Mouse (Mus musculus): ENCODE results near the gene Pgp. TPM values are rescaled to one million over a fixed set of nuclear protein-coding genes. Genes with fewer than 3 reads are reported as not detected.
A peak's percentile ranks its signal among the peaks of the same experiment; 100 is the strongest.

Pgp gene
- total RNA-seq, 2 experiments from 2014 or later = 50.7 to 54.6 TPM

DNA sequence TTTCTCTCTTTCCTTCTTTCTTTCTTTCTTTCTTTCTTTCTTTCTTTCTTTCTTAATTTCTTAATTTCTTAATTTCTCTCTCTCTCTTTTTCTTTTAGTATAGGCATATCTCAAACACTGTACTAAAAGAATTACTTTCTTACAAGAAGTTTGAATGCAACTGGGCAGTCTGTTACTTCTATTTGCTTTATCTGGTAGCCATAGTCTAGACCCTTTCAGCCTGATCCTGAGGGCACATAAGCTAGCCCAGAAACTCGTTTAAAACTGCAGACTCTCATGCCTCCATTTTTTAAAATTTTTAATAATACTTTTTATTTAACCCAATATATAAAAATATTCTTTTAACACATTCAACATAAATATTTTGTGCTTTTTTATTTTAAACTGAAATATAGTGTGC lies 9.2 kb downstream of the Pgp start:
- no peak for DNase-seq
- intact Hi-C loops (cut with DNase I) = no loop called here

DNA sequence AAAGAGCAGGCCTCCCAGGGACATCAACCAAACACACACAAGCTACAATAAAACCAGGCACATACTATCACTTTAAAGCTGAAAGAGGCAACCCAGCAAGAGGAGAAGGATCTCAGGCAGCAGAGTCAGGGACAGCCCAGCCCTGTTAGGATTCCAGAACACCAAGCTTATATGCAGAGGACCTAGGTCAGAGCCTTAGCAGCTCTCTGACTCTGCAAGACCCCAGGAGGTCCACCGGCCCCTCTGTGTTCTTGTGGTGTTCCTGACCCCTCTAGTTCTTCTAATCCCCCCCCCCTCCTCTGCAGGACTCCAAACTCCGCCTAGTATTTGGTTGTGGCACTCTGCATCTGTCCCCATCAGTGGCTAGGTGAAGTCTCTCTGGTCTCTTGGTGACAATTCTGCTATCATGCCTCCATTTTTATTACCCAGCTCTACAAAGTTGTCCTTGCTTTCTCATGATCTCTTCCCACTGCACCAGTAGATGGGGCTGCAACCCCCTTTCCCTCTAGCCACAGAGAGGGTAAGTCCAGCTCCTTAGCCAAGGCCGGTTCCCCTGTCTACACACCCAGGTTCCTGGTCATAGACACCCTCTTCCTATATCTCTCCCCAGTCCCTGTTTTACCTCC lies 10.1 kb downstream of the Pgp start:
- DNase-seq = no peak
- intact Hi-C loops (cut with DNase I) = no loop called here

DNA sequence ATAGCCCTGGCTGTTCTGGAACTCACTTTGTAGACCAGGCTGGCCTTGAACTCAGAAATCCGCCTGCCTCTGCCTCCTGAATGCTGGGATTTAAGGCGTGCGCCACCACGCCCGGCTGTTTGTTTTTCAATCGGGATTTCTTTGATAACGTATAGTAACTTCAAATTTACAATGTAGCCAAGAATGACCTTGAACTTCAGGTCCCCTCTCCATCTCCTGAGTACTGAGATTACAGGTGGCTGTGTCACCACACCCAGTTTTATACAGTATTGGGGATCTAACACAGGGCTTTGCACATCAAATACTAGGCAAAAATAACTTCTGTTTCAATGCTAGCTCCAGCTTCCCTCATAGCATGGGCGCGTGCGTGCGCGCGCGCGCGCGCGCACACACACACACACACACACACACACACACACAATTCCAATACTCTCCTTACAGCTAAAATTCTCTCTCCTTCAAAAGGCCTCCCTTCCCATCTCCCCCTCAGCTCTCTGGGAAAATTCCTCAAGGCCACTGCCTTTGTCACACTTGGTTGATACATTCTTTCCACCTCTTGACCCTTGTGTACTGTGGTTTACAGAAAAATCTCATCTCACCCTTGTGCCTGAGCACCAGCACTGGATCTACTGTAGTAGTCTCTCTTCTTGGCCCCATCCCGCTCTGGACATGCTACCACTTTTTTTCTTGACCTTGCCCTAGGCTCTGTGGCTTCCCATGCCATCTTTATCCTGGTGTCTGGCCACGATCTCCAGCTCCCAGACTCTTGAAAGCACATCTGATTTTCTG lies 11.0 kb downstream of the Pgp start:
- intact Hi-C loops (cut with DNase I) = no loop called here
- DNase-seq = no peak

DNA sequence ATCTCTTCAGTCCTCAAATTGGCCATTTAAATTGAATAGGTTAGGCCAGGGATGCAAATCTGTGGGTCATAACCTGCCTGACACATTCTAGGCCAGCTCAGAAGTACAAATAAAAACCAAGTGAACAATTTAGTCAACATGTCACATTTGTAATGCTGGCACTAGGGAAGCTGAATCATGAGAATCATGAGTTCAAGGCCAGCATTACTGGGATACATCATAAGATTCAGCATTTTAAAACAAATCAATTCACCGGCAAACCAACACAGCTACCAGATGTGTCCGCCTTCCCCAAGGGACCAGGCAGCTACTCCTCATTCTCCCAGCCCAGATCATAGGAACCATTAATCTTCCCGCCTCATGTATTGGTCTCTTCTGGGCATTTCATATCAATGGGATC lies 13.3 kb downstream of the Pgp start:
- no peak for DNase-seq
- intact Hi-C loops (cut with DNase I) = no loop called here

DNA sequence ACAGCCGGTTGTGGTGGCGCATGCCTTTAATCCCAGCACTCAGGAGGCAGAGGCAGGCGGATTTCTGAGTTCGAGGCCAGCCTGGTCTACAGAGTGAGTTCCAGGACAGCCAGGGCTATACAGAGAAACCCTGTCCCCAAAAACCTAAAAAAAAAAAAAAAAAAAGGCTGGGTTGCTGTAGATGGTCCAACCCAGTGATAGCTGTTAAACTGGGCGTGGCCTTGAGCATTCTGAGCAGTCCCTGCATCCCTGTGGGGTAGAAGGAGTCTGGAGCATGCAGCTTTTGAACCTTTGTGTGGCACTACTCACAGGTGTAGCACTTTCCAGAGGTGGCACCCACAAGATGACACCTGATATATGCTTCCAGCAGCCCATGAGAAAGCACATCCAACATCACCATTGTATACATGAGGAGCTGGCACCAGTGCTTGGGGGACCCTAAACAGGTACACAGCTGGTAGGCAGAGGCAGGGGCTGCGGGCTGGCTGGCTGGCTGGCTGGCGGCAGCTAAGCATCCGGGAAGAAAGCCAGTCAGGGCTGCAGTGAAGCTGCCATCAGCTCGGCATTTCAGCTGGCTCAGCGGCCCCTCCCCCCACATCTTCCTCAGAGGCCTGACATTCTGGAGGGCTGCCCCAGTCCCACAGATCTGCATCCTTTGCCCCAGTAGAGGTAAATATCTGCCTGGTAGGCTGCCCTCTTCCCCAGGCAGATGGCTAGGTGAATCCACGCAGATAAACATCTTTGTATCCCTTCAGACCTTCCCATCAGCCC lies 15.1 kb downstream of the Pgp start:
- intact Hi-C loops (cut with DNase I) = no loop called here
- DNase-seq = peak in 1 of 2 experiments; percentile 18

DNA sequence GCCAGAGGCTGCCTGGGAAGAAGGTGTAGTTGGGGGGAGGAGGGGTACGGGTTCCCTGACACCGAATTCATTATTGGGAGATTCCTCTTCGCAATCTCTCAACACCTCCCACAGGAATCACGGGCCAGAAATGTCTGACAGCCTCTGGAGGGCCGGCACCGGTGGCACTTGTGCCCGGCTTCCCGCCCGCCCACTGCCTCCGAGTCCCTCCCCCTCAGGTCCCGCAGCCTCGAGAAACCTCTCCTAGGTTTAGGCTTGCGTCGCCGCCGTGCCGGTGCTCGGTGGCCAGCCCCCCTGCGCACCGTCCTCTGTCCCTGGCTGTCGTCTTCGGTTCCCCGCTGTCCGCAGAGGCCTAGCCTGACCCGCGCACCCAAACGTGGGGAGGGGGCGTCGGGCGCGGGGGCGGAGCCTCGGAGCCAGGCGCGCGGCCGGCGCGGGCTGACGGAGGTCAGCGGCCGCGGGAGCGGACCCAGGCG lies 18.0 kb downstream of the Pgp start, which contains the start of gene Caskin1:
Gene Caskin1, plus strand, starts transcription at position 416 of the 476 bp plus-strand sequence.
- intact Hi-C loops (cut with DNase I) = no loop called here
- no peak for DNase-seq

DNA sequence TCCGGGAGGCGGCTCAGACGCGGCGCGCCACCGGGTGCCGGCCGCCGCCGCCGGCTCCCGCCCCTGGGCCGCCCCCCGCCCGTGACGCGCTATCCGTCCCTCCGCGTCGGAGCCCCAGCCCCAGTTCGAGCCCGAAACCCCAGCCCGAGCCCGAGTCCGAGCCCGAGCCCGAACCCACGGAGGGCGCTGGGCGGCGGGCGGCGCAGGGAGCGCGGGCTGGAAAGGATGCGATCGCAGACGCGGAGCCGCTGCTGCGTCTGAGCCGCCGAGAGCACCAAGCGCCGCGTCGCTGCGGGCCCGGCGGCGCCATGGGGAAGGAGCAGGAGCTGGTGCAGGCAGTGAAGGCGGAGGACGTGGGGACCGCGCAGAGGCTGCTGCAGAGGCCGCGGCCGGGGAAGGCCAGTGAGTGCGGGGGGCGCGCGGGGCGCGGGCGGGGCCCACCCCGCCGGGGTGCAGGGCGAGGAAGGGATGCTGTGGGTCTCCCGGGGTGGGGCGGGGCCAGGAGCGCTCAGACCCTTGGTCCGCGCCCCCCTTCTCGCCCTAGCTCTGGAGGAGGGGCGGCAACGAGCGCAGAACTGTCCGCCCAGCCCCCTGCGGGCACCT lies 18.6 kb downstream of the Pgp start:
- no peak for DNase-seq
- intact Hi-C loops (cut with DNase I) = no loop called here

DNA sequence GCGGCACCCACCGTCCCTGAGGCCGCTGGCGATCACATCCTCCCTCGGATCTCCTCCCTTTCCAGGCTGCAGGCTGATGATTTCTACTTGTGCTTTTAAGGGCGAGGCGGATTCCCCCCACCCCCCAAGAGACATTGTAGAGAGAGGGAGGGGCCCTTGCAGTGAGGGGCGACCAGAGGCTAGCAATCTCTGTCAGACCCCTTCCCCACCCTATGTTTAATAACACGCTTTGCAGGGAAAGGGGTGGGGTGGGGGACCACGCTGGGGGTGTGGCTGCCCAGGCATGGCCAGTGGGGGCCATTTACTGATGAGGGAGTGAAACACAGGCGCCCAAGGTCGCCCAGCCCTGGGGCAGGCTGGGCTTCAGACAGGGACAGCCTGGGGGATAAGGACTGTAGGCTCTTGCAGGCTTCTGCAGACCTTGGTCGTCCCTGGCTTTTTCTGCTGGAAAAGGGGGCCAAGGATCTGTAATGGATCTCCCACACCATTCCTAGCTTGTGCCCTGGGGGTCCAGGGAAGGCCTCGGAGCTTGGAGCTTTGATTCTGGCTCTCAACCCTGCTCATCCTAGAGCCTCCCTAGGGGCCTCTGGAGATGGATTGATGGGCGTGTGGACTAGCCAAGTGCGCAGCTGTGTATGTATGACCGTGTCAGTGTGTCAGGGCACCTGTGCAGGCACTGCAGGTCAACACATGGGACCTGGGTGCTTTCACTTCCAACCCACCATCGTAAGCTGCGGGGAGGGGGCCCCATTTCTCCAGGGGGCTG lies 19.3 kb downstream of the Pgp start:
- intact Hi-C loops (cut with DNase I) = no loop called here
- no peak for DNase-seq

DNA sequence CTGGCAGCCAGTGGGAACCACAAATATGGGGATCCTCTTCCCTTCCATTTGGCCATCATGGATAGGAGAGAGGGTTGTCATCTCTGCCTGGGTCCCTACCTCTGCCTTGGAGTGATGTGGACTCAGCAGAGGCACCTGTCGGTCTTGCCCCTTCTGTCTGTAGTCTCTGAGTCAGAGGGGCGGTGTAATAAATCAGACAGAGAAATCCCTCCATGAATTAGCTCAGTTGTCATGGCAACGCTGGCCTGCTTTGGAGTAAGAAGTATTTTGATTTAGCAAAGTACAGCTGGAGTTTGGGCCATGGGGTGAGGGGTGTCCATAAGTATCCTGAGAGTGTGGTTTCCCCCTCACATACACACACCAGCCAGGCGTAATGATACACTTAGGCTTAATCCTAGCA lies 20.2 kb downstream of the Pgp start:
- no peak for DNase-seq
- intact Hi-C loops (cut with DNase I) = no loop called here

DNA sequence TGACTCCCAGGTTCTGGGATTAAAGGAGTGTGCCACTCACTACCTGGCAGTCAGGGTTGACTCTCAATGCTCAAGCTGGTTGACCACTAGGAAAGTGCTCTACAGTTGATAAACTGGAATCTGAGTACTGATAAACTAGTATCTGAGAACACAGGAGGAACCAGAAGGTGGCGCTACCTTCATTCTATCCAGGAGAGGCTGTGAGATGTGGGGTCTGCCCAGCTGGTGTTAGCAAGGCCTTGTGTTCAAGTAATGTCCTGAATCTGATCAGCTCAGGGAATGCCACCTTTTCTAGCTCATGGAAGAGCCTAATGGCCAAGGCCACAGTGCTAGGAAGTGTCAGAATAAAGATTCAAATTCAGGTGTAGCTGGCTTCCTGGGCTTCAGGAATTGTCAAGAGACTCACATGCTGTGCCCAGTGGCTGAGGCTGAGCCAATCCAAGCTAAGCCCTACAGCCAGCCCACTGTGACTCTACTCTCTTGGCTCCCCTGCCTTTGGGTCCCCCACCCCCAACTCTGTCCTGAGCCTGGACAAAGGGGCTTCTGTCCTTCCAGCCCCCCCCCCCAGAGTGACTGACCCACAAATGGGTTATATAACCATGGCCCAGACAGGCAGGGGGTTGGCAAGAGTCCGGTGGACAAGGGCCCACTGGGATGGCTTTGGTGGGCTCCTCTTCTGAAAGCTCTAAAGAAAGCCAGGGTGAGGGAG lies 24.6 kb downstream of the Pgp start:
- no peak for DNase-seq
- intact Hi-C loops (cut with DNase I) = no loop called here

DNA sequence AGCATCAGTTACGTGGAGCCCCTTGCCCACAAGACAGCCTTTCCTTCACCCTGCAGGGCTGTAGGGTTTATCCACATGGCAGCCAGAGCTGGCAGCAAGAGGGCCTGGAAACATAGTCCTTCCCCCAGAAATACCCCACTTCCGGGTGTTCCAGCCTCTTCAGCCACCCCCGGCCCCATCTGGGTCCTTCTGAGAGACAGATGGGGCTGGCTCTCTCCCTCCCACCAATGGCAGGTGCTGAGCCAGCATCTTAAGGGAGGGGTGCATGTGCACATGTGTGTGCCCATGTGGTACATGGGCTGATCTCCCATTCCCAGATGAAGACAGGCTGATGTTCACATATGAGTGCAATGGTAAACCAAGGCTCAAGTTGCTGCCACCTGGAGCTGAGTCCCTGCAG lies 25.3 kb downstream of the Pgp start:
- intact Hi-C loops (cut with DNase I) = no loop called here
- DNase-seq = no peak

DNA sequence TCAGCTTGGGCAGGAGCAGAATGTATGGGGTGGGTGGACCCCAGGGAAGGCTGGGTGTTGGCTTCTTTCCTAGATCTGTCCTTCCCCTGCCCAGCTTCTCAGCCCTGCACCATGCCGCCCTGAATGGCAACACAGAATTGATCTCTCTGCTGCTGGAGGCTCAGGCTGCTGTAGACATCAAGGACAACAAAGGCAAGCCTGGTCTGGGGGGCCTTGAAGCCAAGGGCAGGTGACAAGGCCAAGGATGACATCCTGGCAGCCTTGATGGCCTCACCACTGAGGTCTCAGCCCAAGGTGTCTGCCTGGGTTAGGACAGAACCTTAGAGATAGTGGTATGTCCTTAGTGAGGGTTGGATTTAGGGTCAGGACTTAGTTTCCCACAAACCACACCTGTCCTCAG lies 25.8 kb downstream of the Pgp start:
- intact Hi-C loops (cut with DNase I) = loop anchor here (2.0 kb wide), 1 partner anchor 15 kb away; no protein-coding TSS in a partner anchor
- no peak for DNase-seq

DNA sequence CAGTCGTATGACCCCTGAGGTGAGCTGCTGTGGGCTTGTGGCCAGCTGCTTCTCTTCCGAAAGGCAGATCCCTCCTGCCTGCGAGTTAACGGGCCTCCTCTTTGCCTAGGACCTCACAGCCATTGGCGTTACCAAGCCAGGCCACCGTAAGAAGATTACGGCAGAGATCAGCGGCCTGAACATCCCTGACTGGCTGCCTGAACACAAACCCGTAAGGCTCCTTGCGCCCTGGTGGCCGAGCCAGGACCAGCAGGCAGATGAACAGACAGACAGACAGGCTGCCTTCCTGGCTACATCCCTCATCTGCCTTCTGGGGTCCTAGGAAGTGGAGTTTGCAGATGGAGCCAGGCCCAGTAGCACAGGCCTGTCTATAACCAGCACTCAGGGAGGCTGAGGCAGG lies 32.0 kb downstream of the Pgp start:
- intact Hi-C loops (cut with DNase I) = no loop called here
- DNase-seq = no peak

DNA sequence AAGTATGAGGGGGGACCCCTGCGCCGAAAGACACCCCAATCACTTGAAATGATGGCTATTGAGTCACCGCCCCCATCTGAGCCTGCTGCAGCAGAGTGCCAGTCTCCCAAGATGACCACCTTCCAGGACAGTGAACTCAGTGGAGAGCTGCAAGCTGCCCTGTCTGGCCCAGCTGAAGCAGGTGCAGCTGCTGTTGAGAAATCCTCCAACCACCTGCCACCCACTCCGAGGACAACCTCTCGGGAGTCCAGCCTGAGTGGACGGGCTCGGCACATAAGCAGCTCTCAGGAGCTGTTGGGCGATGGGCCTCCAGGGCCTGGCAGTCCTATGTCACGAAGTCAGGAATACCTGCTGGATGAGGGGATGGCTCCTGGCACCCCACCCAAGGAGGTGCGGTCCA lies 33.9 kb downstream of the Pgp start:
- intact Hi-C loops (cut with DNase I) = no loop called here
- DNase-seq = no peak

DNA sequence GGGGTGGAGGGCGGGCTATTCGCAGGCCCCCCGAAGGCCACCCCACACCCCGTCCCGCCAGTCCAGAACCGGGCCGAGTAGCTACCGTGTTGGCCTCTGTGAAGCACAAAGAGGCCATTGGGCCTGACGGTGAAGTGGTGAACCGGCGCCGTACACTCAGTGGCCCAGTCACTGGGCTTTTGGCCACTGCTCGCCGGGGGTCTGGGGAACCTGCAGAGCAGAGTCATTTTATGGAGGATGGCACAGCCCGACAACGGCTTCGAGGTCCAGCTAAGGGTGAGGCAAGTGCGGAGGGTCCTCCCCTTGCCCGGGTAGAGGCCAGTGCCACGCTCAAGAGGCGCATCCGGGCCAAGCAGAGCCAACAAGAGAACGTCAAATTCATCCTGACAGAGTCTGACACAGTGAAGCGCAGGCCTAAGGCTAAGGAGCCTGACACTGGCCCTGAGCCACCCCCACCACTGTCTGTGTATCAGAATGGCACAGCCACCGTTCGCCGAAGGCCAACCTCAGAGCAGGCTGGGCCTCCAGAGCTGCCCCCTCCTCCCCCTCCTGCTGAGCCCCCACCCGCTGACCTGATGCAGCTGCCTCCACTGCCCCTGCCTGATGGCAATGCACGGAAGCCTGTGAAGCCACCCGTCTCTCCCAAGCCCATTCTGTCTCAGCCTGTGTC lies 35.2 kb downstream of the Pgp start:
- intact Hi-C loops (cut with DNase I) = no loop called here
- no peak for DNase-seq

DNA sequence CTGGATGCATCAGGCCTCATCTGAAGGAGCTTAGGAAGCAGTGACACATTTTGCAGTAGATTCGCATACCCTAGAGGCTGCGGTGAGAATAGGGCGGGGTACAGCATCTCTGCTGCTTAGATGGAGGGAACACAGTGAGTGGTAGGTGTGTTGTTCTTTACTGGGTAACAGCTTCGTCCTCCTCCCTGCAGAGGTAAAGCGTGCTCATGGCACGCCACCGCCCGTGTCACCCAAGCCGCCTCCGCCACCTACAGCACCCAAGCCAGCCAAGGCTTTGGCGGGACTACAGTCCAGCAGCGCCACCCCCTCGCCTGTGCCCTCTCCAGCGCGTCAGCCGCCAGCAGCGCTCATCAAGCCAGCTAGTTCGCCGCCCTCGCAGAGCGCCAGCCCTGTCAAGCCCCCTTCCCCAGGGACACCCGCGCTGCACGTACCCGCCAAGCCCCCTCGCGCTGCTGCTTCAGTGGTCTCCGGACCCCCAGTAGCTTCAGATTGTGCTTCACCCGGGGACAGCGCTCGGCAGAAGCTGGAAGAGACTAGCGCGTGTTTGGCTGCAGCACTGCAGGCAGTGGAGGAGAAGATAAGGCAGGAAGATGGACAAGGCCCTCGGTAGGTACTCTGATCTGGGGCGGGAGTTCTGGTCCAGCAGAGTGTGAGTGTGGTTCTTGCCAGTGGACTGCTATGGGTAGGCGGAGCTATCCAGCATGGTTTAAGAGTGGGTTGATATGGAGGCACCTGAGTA lies 36.3 kb downstream of the Pgp start:
- intact Hi-C loops (cut with DNase I) = no loop called here
- peak in 1 of 2 experiments; percentile 43 for DNase-seq

DNA sequence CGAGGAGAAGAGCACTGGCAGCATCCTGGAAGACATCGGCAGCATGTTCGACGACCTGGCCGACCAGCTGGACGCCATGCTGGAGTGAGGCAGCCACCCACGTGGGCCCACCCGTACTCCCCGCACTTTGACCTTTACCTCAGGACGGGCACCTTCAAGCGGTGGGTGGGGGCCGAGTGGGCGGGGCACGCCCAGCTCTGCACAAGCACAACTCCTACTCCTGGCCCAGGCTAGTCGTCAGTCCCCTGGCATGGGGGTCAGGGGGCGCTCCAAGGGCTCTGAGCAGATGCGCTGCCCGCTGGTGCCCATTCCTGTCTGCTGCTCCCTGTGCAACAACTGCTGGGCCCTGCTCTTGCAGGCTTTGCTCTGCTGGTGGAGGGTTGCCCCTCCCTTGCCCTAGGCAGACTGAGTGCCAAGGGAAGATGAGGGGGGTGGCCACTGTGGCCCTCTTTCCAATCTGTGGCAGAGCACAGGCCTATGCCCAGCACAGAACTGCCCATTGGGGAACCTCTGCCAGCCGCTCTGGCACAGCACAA lies 37.0 kb downstream of the Pgp start:
- intact Hi-C loops (cut with DNase I) = no loop called here
- DNase-seq = no peak

DNA sequence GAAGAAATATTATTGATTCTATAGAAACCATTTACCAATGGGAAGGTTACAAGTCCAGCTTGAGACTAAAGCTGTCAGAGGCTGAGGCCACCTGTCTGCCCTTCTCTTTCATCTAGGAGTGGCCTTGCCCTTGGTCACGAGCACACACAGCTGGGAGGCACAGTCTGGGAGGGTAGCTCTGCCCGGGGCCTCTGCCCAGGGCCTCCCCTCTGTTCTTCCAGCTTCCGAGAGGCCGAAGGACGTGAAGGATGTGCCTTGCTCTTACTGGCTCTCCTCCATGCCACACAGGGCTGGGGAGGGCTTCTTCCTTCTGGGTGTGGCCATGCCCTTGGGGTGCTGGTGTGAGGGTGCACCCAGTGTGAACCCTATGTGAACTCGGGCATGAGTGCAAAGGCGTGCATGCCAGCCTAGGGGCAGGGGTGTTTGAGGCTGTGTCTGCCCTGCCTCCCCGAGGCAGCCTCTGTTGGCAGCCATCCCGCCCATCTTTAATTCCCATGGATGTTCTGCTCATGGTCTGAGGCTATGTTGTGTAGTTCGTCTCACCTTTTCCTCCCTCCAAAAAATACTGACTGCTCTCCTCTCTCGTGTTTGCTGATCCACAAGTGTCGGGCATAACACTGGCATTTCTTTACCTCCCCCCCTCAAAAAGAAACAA lies 37.7 kb downstream of the Pgp start:
- intact Hi-C loops (cut with DNase I) = no loop called here
- no peak for DNase-seq
